Mouse (Mus musculus): ENCODE data around the gene Hyal1. TPM values are rescaled to one million over a fixed set of nuclear protein-coding genes. Genes with fewer than 3 reads are reported as not detected.

Gene Hyal1
- total and polyA plus RNA-seq, 3 experiments = 1.3 to 3.4 TPM; not detected in 1

GRCm38 (mm10) chr9:107540420-107540819, 36.3 kb upstream of the Hyal1 start:
- Histone ChIP-seq H3K9me3 (replicated peaks; ENCODE audit: insufficient read depth, low read length) (no peaks in the 10 kb centered on the region), H3K4me1 (ENCODE audit: control insufficient read depth in 1 of 2, insufficient read depth in 2 of 2, low read length in 2 of 2) (peaks cover 0 to 23% of the 10 kb centered on the region in 2 experiments; a peak in 1 of 4 replicates), H3K9ac (ENCODE audit: control insufficient read depth, low read depth, low read length, poor library complexity, severe bottlenecking) (no peak overlapping the region), H3K79me2 (ENCODE audit: control insufficient read depth, insufficient read depth, low read length, poor library complexity) (peaks cover 29% of the 10 kb centered on the region), H3K36me3 (ENCODE audit: control insufficient read depth in 1 of 2, insufficient read depth in 2 of 2, low read length in 2 of 2) (peaks cover 0 to 9% of the 10 kb centered on the region in 2 experiments; a peak in 2 of 4 replicates), H3K27me3 (ENCODE audit: control insufficient read depth in 1 of 2, insufficient read depth in 2 of 2, low read length in 2 of 2) (no peaks in the 10 kb centered on the region), H3K4me3 (ENCODE audit: control insufficient read depth in 1 of 2, insufficient read depth in 1 of 2, low read depth in 2 of 2, low read length in 2 of 2) (no peak overlapping the region), H3K27ac (ENCODE audit: control insufficient read depth, low read depth, low read length) (no peak overlapping the region)
- no peak for DNase-seq (ENCODE audit: low read depth, low spot score)
- TF ChIP-seq SIN3A (IDR thresholded peaks at IDR 0.05; ENCODE audit: low read length) (no peak), MAFK (IDR thresholded peaks at IDR 0.05; ENCODE audit: borderline replicate concordance, low read depth, low read length) (no peak), TAL1 (IDR thresholded peaks at IDR 0.05; ENCODE audit: low read length) (no peak), USF1 (IDR thresholded peaks at IDR 0.05; ENCODE audit: low read depth, low read length) (no peak), KAT2A (conservative IDR thresholded peaks at IDR 0.05; ENCODE audit: low read depth, low read length) (no peak), USF2 (IDR thresholded peaks at IDR 0.05; ENCODE audit: borderline replicate concordance in 1 of 2, insufficient read depth in 1 of 2, low read depth in 1 of 2, low read length in 2 of 2) (no peak), RAD21 (IDR thresholded peaks at IDR 0.05; ENCODE audit: low read depth, low read length) (no peak), MEF2A (IDR thresholded peaks at IDR 0.05; ENCODE audit: extremely low read depth, insufficient replicate concordance, low read depth, low read length, poor library complexity, severe bottlenecking) (no peak), CHD2 (IDR thresholded peaks at IDR 0.05; ENCODE audit: low read length) (no peak), POLR2AphosphoS5 (IDR thresholded peaks at IDR 0.05; ENCODE audit: borderline replicate concordance, low read depth, low read length) (no peak), POLR2A (IDR thresholded peaks at IDR 0.05; ENCODE audit: control insufficient read depth in 1 of 2, insufficient read depth in 1 of 2, low read depth in 1 of 2, low read length in 2 of 2, poor library complexity in 1 of 2) (no peak), MAX (IDR thresholded peaks at IDR 0.05; ENCODE audit: low read length) (no peak), GABPA (IDR thresholded peaks at IDR 0.05; ENCODE audit: low read depth, low read length) (no peak), ZNF384 (IDR thresholded peaks at IDR 0.05; ENCODE audit: low read depth, low read length) (no peak), MXI1 (IDR thresholded peaks at IDR 0.05; ENCODE audit: low read depth, low read length) (no peak)

- DNase-seq (ENCODE audit: low read depth, low spot score) = no peak
- H3K9me3 ChIP-seq (replicated peaks; ENCODE audit: insufficient read depth, low read length) = no peaks in the 10 kb centered on the region
- peaks cover 0 to 19% of the 10 kb centered on the region in 2 experiments; a peak in 1 of 4 replicates for H3K4me1 ChIP-seq (ENCODE audit: control insufficient read depth in 1 of 2, insufficient read depth in 2 of 2, low read length in 2 of 2)
- H3K27ac ChIP-seq (ENCODE audit: control insufficient read depth, low read depth, low read length) = no peak overlapping the region
- peaks cover 23% of the 10 kb centered on the region for H3K79me2 ChIP-seq (ENCODE audit: control insufficient read depth, insufficient read depth, low read length, poor library complexity)
- H3K27me3 ChIP-seq (ENCODE audit: control insufficient read depth in 1 of 2, insufficient read depth in 2 of 2, low read length in 2 of 2) = no peaks in the 10 kb centered on the region
- TF ChIP-seq ZC3H11A (IDR thresholded peaks at IDR 0.05; ENCODE audit: low read depth, low read length) (no peak), USF2 (IDR thresholded peaks at IDR 0.05; ENCODE audit: borderline replicate concordance in 1 of 2, insufficient read depth in 1 of 2, low read depth in 1 of 2, low read length in 2 of 2) (no peak), SMC3 (IDR thresholded peaks at IDR 0.05; ENCODE audit: low read depth, low read length) (no peak), KAT2A (conservative IDR thresholded peaks at IDR 0.05; ENCODE audit: low read depth, low read length) (no peak), CTCF (IDR thresholded peaks at IDR 0.05 in 2 of 3, conservative IDR thresholded peaks at IDR 0.05 in 1 of 3; ENCODE audit: control insufficient read depth in 1 of 3, insufficient read depth in 1 of 3, low read depth in 2 of 3, low read length in 3 of 3, poor library complexity in 1 of 3, severe bottlenecking in 1 of 3) (no peak), BHLHE40 (IDR thresholded peaks at IDR 0.05; ENCODE audit: borderline replicate concordance, low read depth, low read length) (no peak), MYB (IDR thresholded peaks at IDR 0.05; ENCODE audit: low read depth, low read length) (no peak), MEF2A (IDR thresholded peaks at IDR 0.05; ENCODE audit: extremely low read depth, insufficient replicate concordance, low read depth, low read length, poor library complexity, severe bottlenecking) (no peak), ZMIZ1 (IDR thresholded peaks at IDR 0.05; ENCODE audit: low read depth, low read length) (no peak), ZKSCAN1 (IDR thresholded peaks at IDR 0.05; ENCODE audit: low read depth, low read length) (no peak), GABPA (IDR thresholded peaks at IDR 0.05; ENCODE audit: low read depth, low read length) (no peak), GATA1 (IDR thresholded peaks at IDR 0.05; ENCODE audit: low read depth, low read length) (no peak), CHD2 (IDR thresholded peaks at IDR 0.05; ENCODE audit: low read length) (no peak), CHD1 (IDR thresholded peaks at IDR 0.05; ENCODE audit: low read depth, low read length) (no peak), TCF12 (IDR thresholded peaks at IDR 0.05; ENCODE audit: low read depth, low read length) (no peak), UBTF (IDR thresholded peaks at IDR 0.05; ENCODE audit: borderline replicate concordance, insufficient read depth, low read depth, low read length) (no peak), TAL1 (IDR thresholded peaks at IDR 0.05; ENCODE audit: low read length) (no peak), MAFK (IDR thresholded peaks at IDR 0.05; ENCODE audit: borderline replicate concordance, low read depth, low read length) (no peak), E2F4 (IDR thresholded peaks at IDR 0.05; ENCODE audit: borderline replicate concordance, low read depth, low read length) (no peak)
- peak overlapping the region in 1 of 2 experiments; percentile 90; a peak in 1 of 4 replicates for H3K4me3 ChIP-seq (ENCODE audit: control insufficient read depth in 1 of 2, insufficient read depth in 1 of 2, low read depth in 2 of 2, low read length in 2 of 2)
- H3K36me3 ChIP-seq (ENCODE audit: control insufficient read depth in 1 of 2, insufficient read depth in 2 of 2, low read length in 2 of 2) = peaks cover 0 to 9% of the 10 kb centered on the region in 2 experiments; a peak in 2 of 4 replicates
- H3K9ac ChIP-seq (ENCODE audit: control insufficient read depth, low read depth, low read length, poor library complexity, severe bottlenecking) = peak overlapping the region; percentile 33; the same call in 1 of the 2 replicates
These were observed 35.7 kb upstream of the Hyal1 start for GRCm38 (mm10) chr9:107541005-107541404.

Data from MEL (cell line).